Mouse (Mus musculus) intestine, embryonic 16.5 days (tissue): ENCODE measurements around the gene Gm21969. TPM values are rescaled to one million over a fixed set of nuclear protein-coding genes. Genes with fewer than 3 reads are reported as not detected.

Experiments used
- ATAC-seq: fragments of 200-750 bp; cut with Nextera tagmentation; 2 replicates; pipeline ENCODE4 v1.8.0; 2017; ENCODE audit warnings: moderate TSS enrichment, moderate library complexity
- H3K27ac ChIP-seq: fragments of 300-500 bp; sonication (generic); 2 replicates; pipeline ENCODE4 v1.5.1; 2014; ENCODE audit warnings: mild to moderate bottlenecking, low read length
- H3K27me3 ChIP-seq: fragments of 300-500 bp; sonication (generic); replicated peaks from 2 replicates; pipeline ENCODE4 v1.6.1; 2014; ENCODE audit warnings: low read length, control low read depth, mixed read lengths; ENCODE audit not compliant: control insufficient read depth, insufficient read depth
- H3K36me3 ChIP-seq: fragments of 300-500 bp; sonication (generic); 2 replicates; pipeline ENCODE4 v1.6.1; 2014; ENCODE audit warnings: low read length, control low read depth; ENCODE audit not compliant: control insufficient read depth, insufficient read depth
- H3K4me1 ChIP-seq: fragments of 300-500 bp; sonication (generic); 2 replicates; pipeline ENCODE4 v1.6.1; 2014; ENCODE audit warnings: low read length, control low read depth, mixed read lengths; ENCODE audit not compliant: control insufficient read depth, insufficient read depth
- H3K4me2 ChIP-seq: fragments of 300-500 bp; sonication (generic); 2 replicates; pipeline ENCODE4 v1.6.1; 2014; ENCODE audit warnings: low read depth, low read length, control low read depth
- H3K4me3 ChIP-seq: fragments of 300-500 bp; sonication (generic); 2 replicates; pipeline ENCODE4 v1.5.1; 2014; ENCODE audit warnings: mild to moderate bottlenecking, low read length
- H3K9ac ChIP-seq: fragments of 300-500 bp; sonication (generic); 2 replicates; pipeline ENCODE4 v1.6.1; 2014; ENCODE audit warnings: low read depth, low read length
- H3K9me3 ChIP-seq: fragments of 300-500 bp; sonication (generic); 2 replicates; pipeline ENCODE4 v1.6.1; 2016; ENCODE audit warnings: low read length, control low read depth; ENCODE audit not compliant: control insufficient read depth
- WGBS: fragments of 180-500 bp; shearing (Covaris S2); extraction: QIAGEN DNeasy Blood & Tissue Kit; methylation state at CpG from one replicate; pipeline ENCODE4 v1.1.7; 2014; 5-methylcytosine and 5-hydroxymethylcytosine counted together
- polyA plus RNA-seq: library from polyadenylated mRNA; unstranded; fragments of >200 nt; fragmentation: Nextera tagmentation; extraction: Ambion mirVana; gene quantifications from 2 replicates; pipeline ENCODE4 v1.2.1, GENCODE M21; 2015

The Gm21969 gene
- polyA plus RNA-seq, result not detected in 2 replicates

DNA sequence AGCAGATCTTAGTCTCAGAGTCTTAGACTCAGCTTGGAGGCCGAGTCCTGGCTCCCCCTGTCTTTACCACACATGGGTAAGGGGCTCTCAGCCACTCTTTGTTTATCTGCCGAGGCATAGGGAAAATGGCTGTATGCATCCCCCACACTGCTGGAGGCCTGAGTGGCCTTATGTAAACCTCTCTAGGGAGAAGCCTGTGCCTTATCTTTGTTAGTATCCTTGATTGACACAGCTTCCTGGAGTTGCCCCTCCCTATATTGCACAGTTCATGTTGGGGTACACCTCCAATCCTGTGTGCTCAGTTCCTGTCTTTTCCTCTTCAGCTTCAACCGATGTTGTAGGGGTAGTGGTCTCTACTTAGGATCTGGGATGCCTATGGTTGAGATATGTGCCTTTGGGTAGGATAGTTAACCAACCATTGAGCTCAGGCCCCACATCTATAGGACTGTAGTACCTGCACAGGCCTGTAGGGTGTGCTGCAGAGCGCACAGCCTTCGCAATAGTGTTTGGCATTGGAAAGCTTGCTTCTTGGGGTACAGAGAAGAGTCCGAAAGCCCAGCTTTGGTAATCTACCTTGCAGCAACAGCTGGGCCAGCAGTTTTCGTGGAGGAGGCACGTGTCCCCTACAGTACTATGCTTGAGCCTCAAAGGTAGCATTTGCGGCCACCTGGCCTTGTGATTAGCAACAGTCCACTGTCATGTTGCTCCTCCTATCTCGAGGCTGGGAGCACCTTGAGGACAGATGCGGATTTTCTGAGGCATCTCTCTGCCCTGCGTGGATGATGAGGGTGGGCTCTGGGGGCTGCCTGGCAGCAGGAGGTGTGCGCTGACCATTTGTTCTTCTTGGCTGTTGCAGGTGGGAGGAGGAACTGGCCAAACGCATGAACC lies at the start of gene Gm21969:
Gm21969 (plus strand) TSS at position 830 of the 888 bp plus-strand sequence.
- H3K27me3 ChIP-seq, result no peaks in the 10 kb centered on the region
- peak within 1 kb of the TSS; percentile 88 for H3K27ac ChIP-seq
- peaks cover 46% of the 10 kb centered on the region for H3K4me1 ChIP-seq
- H3K4me2 ChIP-seq, result peak within 1 kb of the TSS; percentile 13; the same call in 1 of the 2 replicates
- H3K9me3 ChIP-seq, result no peaks in the 10 kb centered on the region
- peak; percentile 5; the same call in 1 of the 2 replicates for ATAC-seq
- H3K4me3 ChIP-seq, result no peak within 1 kb of the TSS
- no peaks in the 10 kb centered on the region for H3K36me3 ChIP-seq
- 53% methylated on average over 14 of the region's 14 CpGs for WGBS
- peak within 1 kb of the TSS; percentile 21; the same call in 1 of the 2 replicates for H3K9ac ChIP-seq

DNA sequence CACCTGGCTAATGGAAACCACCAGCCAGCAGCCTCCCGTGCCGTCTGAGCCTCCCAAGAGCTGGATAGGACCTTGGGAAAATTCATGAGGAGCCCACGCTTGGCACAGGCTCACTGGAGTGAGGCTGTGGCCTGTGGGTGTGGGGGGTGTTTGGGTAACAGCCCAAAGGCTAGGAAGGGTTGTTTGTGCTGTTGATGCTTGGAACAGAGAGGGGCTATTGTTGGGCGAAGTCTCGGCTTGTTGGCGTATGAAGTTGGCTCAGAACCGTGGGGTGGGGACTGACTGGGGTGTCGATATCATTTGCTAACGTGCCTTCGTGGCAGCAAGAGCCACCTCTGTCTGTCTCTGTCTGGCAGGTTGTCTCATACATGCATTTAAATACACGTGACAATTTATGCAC lies 47.8 kb upstream of the Gm21969 start:
- no peak for ATAC-seq
- Histone ChIP-seq H3K36me3 (no peaks in the 10 kb centered on the region; the same call in 1 of the 2 replicates), H3K27ac (no peak overlapping the region), H3K4me3 (no peak overlapping the region), H3K9ac (no peak overlapping the region), H3K9me3 (no peaks in the 10 kb centered on the region), H3K4me2 (no peak overlapping the region), H3K4me1 (no peaks in the 10 kb centered on the region), H3K27me3 (no peaks in the 10 kb centered on the region)
- WGBS, result 89% methylated on average over 11 of the region's 11 CpGs

DNA sequence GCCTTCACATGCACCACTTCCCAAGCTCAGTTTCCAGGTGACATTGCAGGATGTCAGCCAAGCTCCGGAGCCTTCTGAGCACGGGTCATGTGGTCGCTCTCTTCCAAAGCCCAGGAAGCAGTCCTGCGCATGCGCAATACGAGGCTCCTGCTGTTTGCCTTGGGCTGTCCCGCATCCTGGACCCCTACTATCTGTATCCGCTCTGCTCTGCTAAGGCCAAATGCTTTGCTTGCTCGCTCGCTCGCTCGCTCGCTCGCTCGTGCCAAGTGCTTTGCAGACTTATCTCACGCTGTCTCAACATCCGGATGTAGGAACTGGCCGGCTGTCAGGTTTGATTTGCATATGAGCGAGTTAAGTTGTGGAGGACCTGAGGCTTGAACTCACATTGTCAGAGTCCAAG lies 47.0 kb upstream of the Gm21969 start:
- Histone ChIP-seq H3K4me1 (no peaks in the 10 kb centered on the region), H3K27ac (no peak overlapping the region), H3K9ac (no peak overlapping the region), H3K36me3 (no peaks in the 10 kb centered on the region; the same call in 1 of the 2 replicates), H3K9me3 (no peaks in the 10 kb centered on the region), H3K4me3 (0 out of 2 replicates have a peak overlapping the region, but pooled peaks have one; percentile 11), H3K27me3 (no peaks in the 10 kb centered on the region), H3K4me2 (peak overlapping the region; percentile 25; the same call in 1 of the 2 replicates)
- ATAC-seq, result no peak
- WGBS, result 70% methylated on average over 19 of the region's 19 CpGs

DNA sequence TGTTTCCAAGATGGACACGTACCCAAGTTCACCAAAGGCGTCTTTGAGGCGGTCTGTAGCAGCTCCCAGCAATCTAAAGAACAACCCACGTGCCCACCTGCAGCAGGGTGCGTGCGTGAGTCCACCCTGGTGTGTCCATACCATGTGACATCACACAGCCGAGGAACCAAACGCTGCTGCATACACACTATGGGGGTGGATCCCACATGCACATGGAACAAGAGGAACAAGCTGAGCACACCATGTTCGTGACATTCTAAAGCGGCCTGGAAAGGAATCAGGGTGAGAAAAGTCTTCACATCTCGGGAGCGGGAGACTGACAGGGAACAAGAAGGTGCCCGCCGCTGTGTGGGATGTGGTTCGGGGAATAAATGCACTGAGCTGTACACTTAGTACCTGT lies 34.6 kb upstream of the Gm21969 start:
- no peaks in the 10 kb centered on the region for H3K9me3 ChIP-seq
- H3K27ac ChIP-seq, result no peak overlapping the region
- ATAC-seq, result no peak
- H3K27me3 ChIP-seq, result no peaks in the 10 kb centered on the region; the same call in 1 of the 2 replicates
- no peak overlapping the region for H3K4me3 ChIP-seq
- H3K4me2 ChIP-seq, result no peak overlapping the region
- H3K4me1 ChIP-seq, result no peaks in the 10 kb centered on the region
- H3K9ac ChIP-seq, result no peak overlapping the region
- 80% methylated on average over 15 of the region's 15 CpGs for WGBS
- no peaks in the 10 kb centered on the region for H3K36me3 ChIP-seq

DNA sequence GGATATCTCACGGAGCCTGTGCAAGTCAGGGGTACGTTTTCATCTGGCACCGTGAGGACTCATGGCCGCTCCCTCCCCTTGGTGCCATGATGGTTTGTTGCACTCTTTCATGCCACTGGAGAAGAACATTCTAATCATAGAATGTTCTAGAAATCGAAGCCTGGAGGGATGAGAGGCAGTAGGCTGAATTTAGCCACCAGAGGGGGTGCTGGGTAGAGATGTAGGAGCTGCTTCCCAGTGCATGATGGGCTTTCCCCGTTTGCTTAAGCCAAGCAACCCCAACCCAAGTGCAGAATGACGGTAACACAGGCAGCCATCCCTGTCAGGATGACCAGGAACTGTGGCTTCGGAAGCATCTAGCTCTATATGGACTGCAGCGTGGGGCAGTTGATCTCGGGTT lies 32.2 kb upstream of the Gm21969 start:
- no peak for ATAC-seq
- Histone ChIP-seq H3K4me2 (no peak overlapping the region), H3K4me1 (peaks cover 4% of the 10 kb centered on the region), H3K27ac (no peak overlapping the region), H3K36me3 (no peaks in the 10 kb centered on the region), H3K9me3 (no peaks in the 10 kb centered on the region), H3K9ac (no peak overlapping the region), H3K27me3 (no peaks in the 10 kb centered on the region; the same call in 1 of the 2 replicates), H3K4me3 (no peak overlapping the region)
- 76% methylated on average over 10 of the region's 10 CpGs for WGBS

DNA sequence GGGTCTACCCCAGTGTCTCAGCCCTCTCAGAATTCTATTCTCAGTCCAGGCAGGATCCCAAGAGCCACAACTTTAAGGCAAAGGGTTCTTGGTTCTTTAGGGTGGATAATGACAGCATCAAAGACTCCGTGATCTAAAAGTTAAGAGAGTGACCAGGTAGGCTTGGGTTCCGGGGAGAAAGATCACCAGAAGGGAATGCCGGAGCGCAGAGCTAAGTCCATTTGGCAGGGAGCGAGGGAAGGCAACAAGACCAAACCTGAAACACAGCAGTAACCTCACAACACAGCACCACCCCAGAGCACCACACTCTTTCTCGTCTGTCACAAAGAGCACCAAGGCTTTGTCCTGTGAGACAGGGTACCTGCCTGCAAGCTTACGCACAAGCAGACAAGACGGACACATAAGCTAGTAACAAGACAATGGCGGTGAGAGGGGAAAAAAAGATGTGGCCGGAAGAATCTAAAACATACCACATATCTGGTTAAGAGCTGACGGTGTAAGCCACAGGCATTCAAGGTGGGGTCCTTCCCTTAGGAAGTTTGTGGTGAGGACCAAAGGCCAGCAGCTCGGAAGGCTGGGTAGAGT lies 30.0 kb upstream of the Gm21969 start:
- Histone ChIP-seq H3K27me3 (no peaks in the 10 kb centered on the region; the same call in 1 of the 2 replicates), H3K4me3 (no peak overlapping the region), H3K9me3 (no peaks in the 10 kb centered on the region), H3K27ac (no peak overlapping the region), H3K36me3 (no peaks in the 10 kb centered on the region), H3K9ac (no peak overlapping the region), H3K4me2 (no peak overlapping the region), H3K4me1 (peaks cover 11% of the 10 kb centered on the region)
- 90% methylated on average over 12 of the region's 12 CpGs for WGBS
- no peak for ATAC-seq

DNA sequence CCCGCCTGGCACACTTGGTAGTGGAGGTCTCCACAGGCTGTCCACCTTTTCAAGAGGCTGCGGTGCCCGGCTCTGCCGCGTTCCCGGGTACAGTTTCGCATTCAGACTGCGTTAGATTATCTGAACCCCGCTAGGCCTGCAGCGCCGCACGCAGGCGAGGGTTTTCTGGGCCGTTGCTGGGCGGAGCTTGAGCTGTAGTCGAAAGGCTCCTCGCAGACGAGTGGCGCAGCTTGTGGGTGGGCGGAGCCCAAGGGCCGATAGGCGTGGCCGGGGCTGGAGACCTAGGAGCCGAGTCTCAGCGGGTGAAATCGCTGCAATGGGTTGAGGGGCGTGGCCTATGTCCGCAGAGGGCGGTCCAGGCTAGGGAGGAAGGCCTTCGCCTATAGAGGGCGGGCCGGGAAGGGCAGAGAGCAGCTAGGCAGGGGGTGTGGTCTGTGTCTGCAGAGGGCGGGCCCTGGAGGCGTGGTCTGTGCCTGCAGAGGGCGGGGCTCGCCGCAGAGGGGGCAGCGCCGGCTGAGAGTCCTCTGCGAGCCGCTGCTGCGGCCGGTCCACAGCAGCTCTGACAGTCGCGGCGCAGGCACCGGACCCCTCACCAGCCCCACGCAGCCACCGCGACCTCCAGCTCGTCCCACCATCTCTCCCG lies 28.7 kb upstream of the Gm21969 start:
- WGBS, result under 1% methylated on average over 49 of the region's 52 CpGs
- Histone ChIP-seq H3K4me2 (peak overlapping the region; percentile 95), H3K27me3 (no peaks in the 10 kb centered on the region; the same call in 1 of the 2 replicates), H3K27ac (peak overlapping the region; percentile 84), H3K36me3 (no peaks in the 10 kb centered on the region), H3K9ac (peak overlapping the region; percentile 88), H3K4me3 (peak overlapping the region; percentile 87), H3K4me1 (peaks cover 20% of the 10 kb centered on the region), H3K9me3 (no peaks in the 10 kb centered on the region)
- ATAC-seq, result peak; percentile 98

DNA sequence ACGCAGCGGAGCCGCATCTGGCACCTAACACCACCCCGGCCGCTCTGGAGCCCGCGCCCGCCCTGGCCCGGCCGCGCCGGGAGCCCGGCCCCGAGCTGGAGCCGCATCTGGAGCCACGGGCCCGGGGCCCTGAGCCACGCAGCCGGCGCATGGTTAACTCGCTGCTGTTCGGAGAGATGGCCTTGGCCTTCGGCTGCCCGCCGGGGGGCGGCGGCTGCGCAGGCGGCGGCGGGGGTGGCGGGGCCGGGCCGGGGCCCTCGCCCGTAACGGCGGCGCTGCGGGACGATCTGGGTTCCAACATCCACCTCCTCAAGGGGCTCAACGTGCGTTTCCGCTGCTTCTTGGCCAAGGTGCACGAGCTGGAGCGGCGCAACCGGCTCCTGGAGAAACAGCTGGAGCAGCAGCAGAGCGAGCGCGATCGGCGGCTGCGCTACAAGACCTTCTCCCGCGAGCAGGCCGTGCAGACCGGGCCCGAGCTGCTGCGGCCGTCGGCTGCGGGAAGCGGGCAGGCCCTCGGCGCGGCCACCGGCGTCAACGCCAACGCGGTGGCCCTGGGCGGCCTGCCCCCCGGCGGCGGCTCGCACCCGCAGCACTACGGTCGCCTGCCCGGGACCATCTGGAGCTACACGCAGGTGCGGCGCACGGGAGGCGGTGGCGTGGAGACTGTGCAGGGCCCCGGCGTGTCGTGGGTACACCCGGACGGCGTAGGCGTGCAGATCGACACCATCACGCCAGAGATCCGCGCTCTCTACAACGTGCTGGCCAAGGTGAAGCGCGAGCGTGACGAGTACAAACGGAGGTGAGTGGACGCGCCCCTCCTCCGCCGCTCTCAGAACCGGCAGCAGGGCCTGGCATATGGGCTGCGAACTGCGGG lies 27.9 kb upstream of the Gm21969 start:
- Histone ChIP-seq H3K4me3 (peak overlapping the region; percentile 87), H3K4me2 (peak overlapping the region; percentile 95), H3K9me3 (no peaks in the 10 kb centered on the region), H3K4me1 (peaks cover 27% of the 10 kb centered on the region), H3K36me3 (no peaks in the 10 kb centered on the region), H3K27me3 (no peaks in the 10 kb centered on the region), H3K27ac (peak overlapping the region; percentile 84), H3K9ac (peak overlapping the region; percentile 88)
- ATAC-seq, result peak; percentile 73
- under 1% methylated on average over 106 of the region's 111 CpGs for WGBS
